Mouse (Mus musculus): ENCODE data around the gene Syngap1.
"Not testable (repeated sequence)": the region's sequence is repeated elsewhere in the genome, so short reads cannot be mapped to it uniquely, and the experiment has no call there.

Syngap1 gene

DNA sequence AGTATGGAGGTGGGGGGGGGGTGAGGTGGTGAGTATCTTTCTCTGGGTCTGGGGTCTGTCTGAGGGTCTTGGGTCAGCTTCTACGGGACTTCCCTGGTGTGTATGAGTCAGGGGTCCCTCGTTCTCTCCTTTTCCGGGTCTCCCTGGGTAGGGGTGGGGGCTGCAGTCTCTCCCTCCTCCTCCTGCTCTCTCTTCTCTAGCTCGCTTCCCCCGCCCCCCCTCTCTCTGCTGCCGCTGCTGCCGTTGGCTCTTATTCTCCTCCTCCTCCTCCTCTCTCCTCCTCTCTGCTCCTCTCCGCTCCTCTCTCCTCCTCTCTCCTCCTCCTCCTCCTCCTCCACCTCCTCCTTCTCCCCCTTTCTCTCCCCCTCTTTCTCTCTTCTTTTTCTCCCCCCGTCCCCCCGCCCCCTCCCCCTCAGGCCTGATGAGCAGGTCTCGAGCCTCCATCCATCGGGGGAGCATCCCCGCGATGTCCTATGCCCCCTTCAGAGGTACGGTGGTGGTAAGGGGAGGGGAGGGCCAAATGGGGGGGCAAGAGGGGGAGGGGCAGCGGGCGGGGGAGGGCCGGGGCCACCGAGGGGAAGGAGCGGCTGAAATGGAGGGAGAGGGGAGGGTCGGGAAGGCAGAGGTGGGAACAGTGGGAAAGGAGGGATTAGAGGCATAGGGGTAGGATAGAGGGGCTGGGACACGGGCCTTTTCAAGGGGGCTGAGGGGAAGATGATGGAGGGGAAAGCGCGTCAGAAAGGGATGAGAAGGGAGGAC lies at the start of gene Syngap1:
Syngap1 (plus strand) TSS at position 223 of the 759 bp plus-strand sequence.
- peak; percentile 67 for DNase-seq (ENCODE audit: extremely low spot score)

DNA sequence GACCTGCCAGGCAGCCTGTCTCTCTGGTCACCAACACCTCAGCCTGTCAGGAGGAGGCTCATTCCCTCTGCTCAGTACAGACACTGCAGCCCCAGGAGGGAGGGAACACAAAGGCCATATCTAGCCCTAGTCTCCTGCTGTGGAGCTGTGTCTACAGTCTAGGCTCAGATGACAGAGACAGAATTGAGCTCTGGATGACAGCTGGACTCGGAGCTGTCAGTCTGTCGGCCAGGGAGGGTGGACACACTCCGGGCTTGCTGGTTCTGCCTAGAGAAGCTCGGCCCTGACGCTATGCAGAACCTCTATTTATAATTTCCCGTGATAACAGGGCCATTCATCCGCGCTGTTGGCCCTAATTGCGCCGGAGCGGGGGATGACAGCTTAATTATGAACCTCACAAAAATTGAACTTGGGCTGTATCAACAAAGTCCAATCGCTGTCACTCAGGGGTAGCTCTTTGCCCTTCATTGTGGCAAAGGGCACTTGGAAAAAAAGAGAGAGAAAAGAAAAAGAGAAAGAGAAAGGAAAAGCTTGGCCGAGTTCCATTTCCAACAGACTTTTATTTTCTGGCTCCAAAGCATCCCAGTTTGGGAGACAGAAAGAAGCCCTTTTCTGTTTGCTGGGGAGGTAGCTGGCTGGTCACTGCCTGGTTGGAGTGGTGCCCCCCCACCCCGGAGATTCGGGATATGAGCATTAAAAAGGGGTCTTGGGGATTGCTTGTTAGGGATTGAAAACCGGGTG lies 48.2 kb upstream of the Syngap1 start:
- no peak for DNase-seq (ENCODE audit: extremely low spot score)

GRCm38 (mm10) chr17:26893492-26893891 lies 47.6 kb upstream of the Syngap1 start:
- DNase-seq (ENCODE audit: extremely low spot score) = no peak

GRCm38 (mm10) chr17:26894342-26894741 lies 46.7 kb upstream of the Syngap1 start:
- no peak for DNase-seq (ENCODE audit: extremely low spot score)

DNA sequence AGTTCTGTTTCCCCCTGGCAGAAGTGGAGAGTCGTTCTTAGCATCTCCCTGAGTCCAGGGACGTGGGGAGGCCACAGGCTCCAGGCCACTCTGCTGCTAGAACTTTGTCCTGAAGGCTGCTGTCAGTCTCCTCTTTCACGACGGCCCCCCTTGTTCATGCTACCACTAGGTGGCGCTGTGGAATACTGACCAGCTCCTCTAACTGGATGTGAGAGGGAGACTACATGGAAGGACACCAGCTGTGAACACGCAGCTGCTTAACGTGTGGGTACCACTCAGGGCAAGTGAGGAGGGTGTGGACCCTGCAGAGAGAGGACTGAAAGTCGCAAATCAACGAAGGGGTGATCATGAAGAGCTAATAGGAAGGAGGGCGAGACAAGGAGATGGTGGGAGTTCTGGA lies 45.5 kb upstream of the Syngap1 start:
- peak; percentile 67 for DNase-seq (ENCODE audit: extremely low spot score)

GRCm38 (mm10) chr17:26900916-26901315 lies 40.1 kb upstream of the Syngap1 start:
- no peak for DNase-seq (ENCODE audit: extremely low spot score)

- no peak for DNase-seq (ENCODE audit: extremely low spot score)
These were observed 36.7 kb upstream of the Syngap1 start for GRCm38 (mm10) chr17:26904320-26904719.

DNA sequence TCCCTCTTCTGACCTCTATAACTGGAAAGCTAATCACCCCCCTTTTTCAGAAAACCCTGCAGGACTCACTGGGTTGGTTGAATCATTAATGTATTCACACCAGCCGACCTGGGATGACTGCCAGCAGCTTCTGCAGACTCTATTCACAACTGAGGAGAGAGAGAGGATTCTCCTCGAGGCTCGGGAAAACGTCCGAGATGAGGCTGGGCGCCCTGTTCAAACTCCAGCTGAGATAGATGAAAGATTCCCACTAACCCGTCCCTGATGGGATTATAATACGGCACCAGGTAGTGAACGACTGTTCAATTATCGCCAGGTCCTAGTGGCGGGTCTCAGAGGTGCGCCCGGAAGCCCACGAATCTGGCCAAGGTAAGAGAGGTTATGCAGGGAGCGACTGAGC lies 33.5 kb upstream of the Syngap1 start:
- not testable (repeated sequence) for DNase-seq (ENCODE audit: extremely low spot score)

DNA sequence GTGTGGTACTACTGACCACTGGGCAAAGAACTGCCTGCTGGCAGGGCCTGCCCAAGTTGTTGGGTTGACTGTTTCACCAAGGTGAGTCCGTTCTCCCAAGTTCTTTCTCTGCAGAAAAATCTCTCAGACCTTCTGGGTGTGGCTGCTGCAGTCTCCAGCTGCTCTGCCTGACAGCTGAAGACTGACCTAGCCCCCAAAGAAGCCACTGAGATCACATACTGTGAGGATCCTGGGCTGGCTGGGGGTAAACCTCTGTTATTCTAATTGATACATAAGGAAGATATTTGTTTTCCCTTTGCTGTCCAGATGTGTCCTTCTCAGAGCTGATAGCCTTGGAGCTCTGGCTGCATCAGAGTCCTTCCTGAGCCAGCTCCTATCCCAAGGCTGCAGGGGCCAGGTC lies 25.8 kb upstream of the Syngap1 start:
- DNase-seq (ENCODE audit: extremely low spot score) = no peak

- DNase-seq (ENCODE audit: extremely low spot score) = peak; percentile 100
These were observed 24.2 kb upstream of the Syngap1 start, which contains the start of gene Kifc5b for GRCm38 (mm10) chr17:26916711-26917482. Gene Kifc5b, plus strand, starts transcription at chr17:26917091.

GRCm38 (mm10) chr17:26917560-26917959 lies 23.5 kb upstream of the Syngap1 start:
- DNase-seq (ENCODE audit: extremely low spot score) = not testable (repeated sequence)

DNA sequence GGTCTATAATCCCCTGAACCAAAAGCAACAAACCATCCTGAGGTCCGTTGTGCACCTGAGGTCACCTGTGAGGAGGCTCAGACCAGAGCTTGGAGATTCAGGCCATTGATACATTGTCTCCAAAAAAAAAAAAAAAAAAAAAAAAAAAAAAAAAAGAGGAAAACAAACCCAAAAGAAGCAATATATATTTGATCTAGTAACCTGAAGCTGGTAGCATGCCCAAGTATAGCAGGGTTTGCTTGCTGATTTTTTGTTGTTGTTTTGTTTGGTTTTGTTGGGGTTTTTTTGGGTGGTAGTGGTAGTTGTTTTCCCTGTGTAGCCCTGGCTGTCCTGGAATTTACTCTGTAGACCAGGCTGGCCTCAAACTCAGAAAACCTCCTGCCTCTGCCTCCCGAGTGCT lies 22.7 kb upstream of the Syngap1 start:
- DNase-seq (ENCODE audit: extremely low spot score) = no peak

DNA sequence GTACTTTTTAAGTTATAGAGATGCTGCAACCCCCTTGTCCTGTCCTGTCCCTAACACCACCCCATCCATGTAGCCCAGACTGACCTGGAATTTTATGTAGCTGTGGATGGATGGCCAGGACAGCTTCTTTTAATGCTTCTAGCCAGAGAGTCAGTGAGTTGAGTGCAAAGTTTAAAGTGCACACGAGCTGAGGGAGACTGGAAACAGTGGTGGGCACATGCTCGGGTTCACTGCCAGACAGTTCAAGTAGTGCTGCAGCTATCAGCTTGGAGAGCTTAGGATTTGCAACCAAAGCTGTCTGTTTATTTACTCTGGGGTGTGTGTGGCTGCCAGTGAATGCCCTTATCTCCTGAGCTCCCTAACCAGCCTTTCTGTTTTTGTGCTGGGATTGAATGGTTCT lies 21.5 kb upstream of the Syngap1 start:
- not testable (repeated sequence) for DNase-seq (ENCODE audit: extremely low spot score)

GRCm38 (mm10) chr17:26922368-26922767 lies 18.7 kb upstream of the Syngap1 start:
- DNase-seq (ENCODE audit: extremely low spot score) = not testable (repeated sequence)

DNA sequence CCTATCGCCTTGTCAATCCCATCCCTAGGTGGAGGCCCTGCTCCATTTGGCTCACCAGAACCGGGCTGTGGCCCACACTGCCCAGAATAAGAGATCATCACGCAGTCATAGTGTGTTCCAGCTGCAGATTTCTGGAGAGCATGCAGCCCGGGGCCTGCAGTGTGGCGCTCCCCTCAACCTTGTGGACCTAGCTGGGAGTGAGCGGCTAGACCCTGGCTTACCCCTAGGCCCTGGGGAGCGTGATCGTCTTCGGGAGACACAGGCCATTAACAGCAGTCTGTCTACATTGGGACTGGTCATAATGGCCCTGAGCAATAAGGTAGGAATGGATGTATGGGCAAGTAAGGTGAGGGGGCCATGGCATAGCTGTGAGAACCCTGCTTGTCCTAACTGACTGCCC lies 15.6 kb upstream of the Syngap1 start:
- not testable (repeated sequence) for DNase-seq (ENCODE audit: extremely low spot score)

DNA sequence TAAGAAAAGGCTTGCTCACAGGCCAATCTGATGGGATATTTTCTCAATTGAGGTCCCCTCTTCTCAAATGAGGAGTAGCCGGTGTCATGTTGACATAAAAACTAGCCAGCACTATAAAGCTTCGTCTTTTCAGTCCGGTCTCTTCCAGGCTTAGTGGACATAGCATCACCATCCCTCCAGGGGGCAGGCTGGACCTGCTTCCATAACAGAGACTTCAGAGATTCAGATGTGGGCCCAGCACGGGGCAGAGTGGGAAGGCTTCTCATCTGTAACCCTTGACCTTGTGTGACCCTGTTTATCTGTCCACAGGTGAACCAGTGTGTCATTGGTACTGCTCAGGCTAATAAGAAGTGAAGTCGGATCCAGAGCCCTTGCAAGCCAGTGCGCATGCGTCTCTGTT lies 9.3 kb upstream of the Syngap1 start:
- peak; percentile 34 for DNase-seq (ENCODE audit: extremely low spot score)

GRCm38 (mm10) chr17:26932839-26933398 lies 8.1 kb upstream of the Syngap1 start, which contains the start of gene Phf1:
Gene Phf1, plus strand, starts transcription at chr17:26933052.
- DNase-seq (ENCODE audit: extremely low spot score) = peak; percentile 98

DNA sequence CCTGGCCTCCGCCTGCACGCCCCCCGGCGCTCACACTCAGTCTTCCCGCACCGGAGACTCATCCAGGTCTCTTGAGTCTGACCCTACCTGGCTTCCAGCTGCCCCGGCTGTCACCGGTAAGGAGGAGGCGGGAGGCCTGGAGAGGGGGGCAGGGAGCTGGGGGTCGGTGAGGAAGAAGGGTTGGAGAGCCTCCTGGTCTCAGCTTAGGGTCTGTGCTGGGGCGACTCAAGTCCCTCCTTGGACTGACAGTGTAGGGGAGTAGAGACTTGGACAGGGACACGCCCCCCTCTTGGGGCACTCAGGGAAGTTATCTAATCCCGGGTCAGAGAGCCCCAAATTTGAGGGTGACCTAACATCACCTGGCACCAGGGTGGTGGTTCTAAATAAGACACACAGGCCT lies 7.6 kb upstream of the Syngap1 start:
- no peak for DNase-seq (ENCODE audit: extremely low spot score)

DNA sequence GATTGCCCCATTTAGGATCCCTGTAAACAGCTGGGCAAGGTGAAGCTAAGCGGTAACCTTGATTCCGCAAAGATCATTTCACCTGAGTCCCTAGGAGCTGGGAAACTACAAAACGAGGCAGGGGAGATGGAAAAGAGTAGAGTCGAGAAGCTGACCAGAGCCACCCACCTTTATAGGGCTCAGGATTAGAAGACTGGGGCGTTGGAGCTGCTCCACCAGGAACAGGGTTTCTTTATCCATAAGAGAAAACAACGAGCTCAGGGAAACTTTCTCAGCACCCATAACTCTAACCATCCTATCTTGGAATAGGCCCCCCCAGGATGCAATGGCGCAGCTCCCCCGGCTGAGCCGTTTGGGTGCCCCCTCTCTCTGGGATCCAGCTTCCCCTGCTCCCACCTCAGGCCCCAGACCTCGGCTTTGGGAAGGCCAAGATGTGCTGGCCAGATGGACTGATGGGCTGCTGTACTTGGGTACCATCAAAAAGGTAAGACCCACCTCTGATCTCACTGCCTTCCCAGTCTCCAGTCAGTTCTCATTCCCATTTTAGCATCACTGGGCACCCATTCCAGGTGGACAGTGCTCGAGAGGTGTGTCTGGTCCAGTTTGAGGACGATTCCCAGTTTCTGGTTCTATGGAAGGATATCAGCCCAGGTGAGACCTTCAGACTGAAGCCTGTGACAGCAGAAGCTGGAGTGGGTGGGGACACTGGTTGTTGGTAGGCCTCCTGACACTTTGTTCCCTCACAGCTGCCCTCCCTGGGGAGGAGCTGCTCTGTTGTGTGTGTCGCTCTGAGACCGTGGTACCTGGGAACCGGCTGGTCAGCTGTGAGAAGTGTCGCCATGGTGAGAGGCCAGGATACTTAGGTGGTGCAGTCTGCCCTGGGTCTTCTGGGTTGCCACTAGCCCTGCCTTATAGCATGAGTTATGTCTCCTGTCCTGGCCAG lies 6.9 kb upstream of the Syngap1 start:
- DNase-seq (ENCODE audit: extremely low spot score) = no peak

- no peak for DNase-seq (ENCODE audit: extremely low spot score)
These were observed 6.0 kb upstream of the Syngap1 start for GRCm38 (mm10) chr17:26935027-26935426.

GRCm38 (mm10) chr17:26936453-26936852 lies 4.6 kb upstream of the Syngap1 start:
- no peak for DNase-seq (ENCODE audit: extremely low spot score)
